Mouse (Mus musculus) heart, adult 2 months (tissue): Measurements from ENCODE around the gene Foxl1. TPM values are rescaled to one million over a fixed set of nuclear protein-coding genes. Genes with fewer than 3 reads are reported as not detected.

Experiments used
- DNase-seq, 2 experiments: peaks; one replicate each; pipeline ENCODE4 v3.0.0; 2021
- H3K27ac ChIP-seq: fragments of 200-600 bp; 2 replicates; pipeline ENCODE4 v1.8.1; 2022
- H3K27me3 ChIP-seq: fragments of 200-500 bp; 2 replicates; pipeline ENCODE4 v1.6.1; 2012; ENCODE audit warnings: mild to moderate bottlenecking, low read length, inconsistent platforms, mixed read lengths; ENCODE audit not compliant: control insufficient read depth, insufficient read depth
- H3K36me3 ChIP-seq: fragments of 200-500 bp; 2 replicates; pipeline ENCODE4 v1.6.1; 2012; ENCODE audit warnings: low read length, inconsistent platforms; ENCODE audit not compliant: control insufficient read depth, insufficient read depth
- H3K4me1 ChIP-seq: fragments of 200-500 bp; 2 replicates; pipeline ENCODE4 v1.6.1; 2011; ENCODE audit warnings: low read length; ENCODE audit not compliant: control insufficient read depth, insufficient read depth
- H3K4me3 ChIP-seq: fragments of 200-600 bp; 2 replicates; pipeline ENCODE4 v1.8.1; 2022
- H3K79me2 ChIP-seq: fragments of 200-500 bp; replicated peaks from 2 replicates; pipeline ENCODE4 v1.6.1; 2012; ENCODE audit warnings: mild to moderate bottlenecking, inconsistent platforms, low read length, moderate library complexity, mixed read lengths; ENCODE audit not compliant: control insufficient read depth, insufficient read depth
- H3K9ac ChIP-seq: fragments of 200-500 bp; 2 replicates; pipeline ENCODE4 v1.6.1; 2012; ENCODE audit warnings: low read depth, mild to moderate bottlenecking, control low read depth, inconsistent platforms, low read length, mixed read lengths
- CTCF ChIP-seq: fragments of 200-600 bp; IDR thresholded peaks from 2 replicates; pipeline ENCODE4 v1.8.1; 2022; ENCODE audit warnings: antibody characterized with exemption, mild to moderate bottlenecking, moderate library complexity
- EP300 ChIP-seq: fragments of 200-500 bp; IDR thresholded peaks from 2 replicates; pipeline ENCODE4 v1.6.1; 2011; ENCODE audit warnings: low read depth, low read length, control low read depth; ENCODE audit not compliant: insufficient read depth
- POLR2A ChIP-seq: fragments of 200-500 bp; IDR thresholded peaks from 2 replicates; pipeline ENCODE4 v1.6.1; 2011; ENCODE audit warnings: mild to moderate bottlenecking, low read depth, low read length, control low read depth; ENCODE audit not compliant: insufficient read depth
- WGBS: fragments of 180-500 bp; shearing (Covaris S2); methylation state at CpG from one replicate; pipeline ENCODE4 v1.1.7; 2018; 5-methylcytosine and 5-hydroxymethylcytosine counted together
- intact Hi-C: fragments of 180-260 bp; cut with DNase I; formaldehyde crosslinking; loops from one replicate; pipeline ENCODE4 v1.15.1; 2025
- polyA plus RNA-seq: library from polyadenylated mRNA; depleted of rRNA; stranded (reverse); fragments of >200 nt; gene quantifications from 2 replicates; pipeline ENCODE4 v1.2.3, GENCODE M21; 2012
- total RNA-seq, 2 experiments: library from RNA; stranded (reverse); gene quantifications; 2 replicates each; pipeline ENCODE4 v1.2.3; 2021

The Foxl1 gene
- total and polyA plus RNA-seq, 3 experiments, result 0.07 to 0.08 (median 0.08) TPM

GRCm38 (mm10) chr8:121120456-121121419, 7.0 kb upstream of the Foxl1 start:
- DNase-seq, result no peak
- H3K36me3 ChIP-seq, result no peaks in the 10 kb centered on the region
- H3K79me2 ChIP-seq, result no peaks in the 10 kb centered on the region
- TF ChIP-seq EP300 (no peak), CTCF (no peak), POLR2A (no peak)
- no peak overlapping the region for H3K4me3 ChIP-seq
- no peak overlapping the region for H3K9ac ChIP-seq
- no peak overlapping the region; the same call in 1 of the 2 replicates for H3K27ac ChIP-seq
- 52% methylated on average over 17 of the region's 17 CpGs for WGBS
- intact Hi-C loops, result no loop called here
- peaks cover 17% of the 10 kb centered on the region for H3K27me3 ChIP-seq
- H3K4me1 ChIP-seq, result no peaks in the 10 kb centered on the region

GRCm38 (mm10) chr8:121121704-121122103, 6.0 kb upstream of the Foxl1 start:
- no peak overlapping the region for H3K27ac ChIP-seq
- DNase-seq, result no peak
- no peak overlapping the region for H3K9ac ChIP-seq
- H3K36me3 ChIP-seq, result no peaks in the 10 kb centered on the region
- peaks cover 15% of the 10 kb centered on the region for H3K27me3 ChIP-seq
- no peak overlapping the region for H3K4me3 ChIP-seq
- H3K4me1 ChIP-seq, result no peaks in the 10 kb centered on the region
- intact Hi-C loops, result no loop called here
- WGBS, result 68% methylated on average over 8 of the region's 8 CpGs
- TF ChIP-seq EP300 (no peak), CTCF (no peak), POLR2A (no peak)
- H3K79me2 ChIP-seq, result no peaks in the 10 kb centered on the region

GRCm38 (mm10) chr8:121122368-121122767, 5.4 kb upstream of the Foxl1 start:
- DNase-seq, result no peak
- WGBS, result 60% methylated on average over 7 of the region's 7 CpGs
- Histone ChIP-seq H3K27ac (no peak overlapping the region), H3K27me3 (peaks cover 9% of the 10 kb centered on the region), H3K79me2 (no peaks in the 10 kb centered on the region), H3K4me3 (no peak overlapping the region), H3K36me3 (no peaks in the 10 kb centered on the region), H3K4me1 (no peaks in the 10 kb centered on the region), H3K9ac (no peak overlapping the region)
- TF ChIP-seq EP300, result no peak
- TF ChIP-seq CTCF, result no peak
- TF ChIP-seq POLR2A, result no peak
- intact Hi-C loops, result no loop called here

GRCm38 (mm10) chr8:121123113-121123512, 4.6 kb upstream of the Foxl1 start:
- no peaks in the 10 kb centered on the region for H3K4me1 ChIP-seq
- no peak for TF ChIP-seq CTCF
- no peak for TF ChIP-seq POLR2A
- no peak for TF ChIP-seq EP300
- intact Hi-C loops, result no loop called here
- H3K27ac ChIP-seq, result no peak overlapping the region
- 99% methylated on average over 2 of the region's 2 CpGs for WGBS
- H3K79me2 ChIP-seq, result no peaks in the 10 kb centered on the region
- H3K9ac ChIP-seq, result no peak overlapping the region
- H3K27me3 ChIP-seq, result peaks cover 6% of the 10 kb centered on the region
- DNase-seq, result no peak
- H3K4me3 ChIP-seq, result no peak overlapping the region
- no peaks in the 10 kb centered on the region for H3K36me3 ChIP-seq

- H3K27ac ChIP-seq, result no peak overlapping the region; the same call in 1 of the 2 replicates
Observed at GRCm38 (mm10) chr8:121124547-121125239, 3.0 kb upstream of the Foxl1 start.

More at GRCm38 (mm10) chr8:121124547-121125239, 3.0 kb upstream of the Foxl1 start:
- DNase-seq, result no peak
- no peak overlapping the region for H3K4me3 ChIP-seq
- intact Hi-C loops, result loop anchor here (5.0 kb wide), 1 partner anchor 48 kb away; no protein-coding TSS in a partner anchor
- TF ChIP-seq POLR2A (no peak), EP300 (no peak), CTCF (no peak)
- H3K27me3 ChIP-seq, result peaks cover 13% of the 10 kb centered on the region
- no peaks in the 10 kb centered on the region for H3K4me1 ChIP-seq
- H3K36me3 ChIP-seq, result no peaks in the 10 kb centered on the region
- 13% methylated on average over 17 of the region's 17 CpGs for WGBS
- H3K9ac ChIP-seq, result peak overlapping the region; percentile 44; the same call in 1 of the 2 replicates
- H3K79me2 ChIP-seq, result no peaks in the 10 kb centered on the region
